Mouse (Mus musculus): ENCODE measurements around the gene Gna15. TPM values are rescaled to one million over a fixed set of nuclear protein-coding genes. Genes with fewer than 3 reads are reported as not detected.

The Gna15 gene
- polyA plus RNA-seq, 1 experiment from 2014 or later: 1.1 TPM

DNA sequence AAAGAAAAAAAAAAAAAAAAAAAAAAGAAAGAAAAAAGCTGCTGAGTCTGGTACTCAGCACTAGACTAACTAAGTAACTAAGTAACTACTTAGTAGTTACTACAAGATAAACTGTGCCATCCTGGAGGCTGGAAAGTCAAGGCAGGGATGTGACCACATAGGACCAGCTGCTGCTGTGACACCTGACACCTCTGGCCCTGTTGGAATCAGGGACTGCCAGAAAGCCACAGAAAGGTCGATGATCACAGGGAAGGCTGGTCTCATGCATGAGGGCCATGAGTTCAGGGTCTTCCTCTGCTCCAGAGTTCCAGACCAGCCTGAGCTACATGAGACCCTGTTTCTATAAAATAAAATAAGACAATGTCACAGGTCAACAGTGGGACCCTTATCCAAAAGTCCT, 33.5 kb upstream of the Gna15 start:
- Histone ChIP-seq H3K36me3 (ENCODE audit: control insufficient read depth, insufficient read depth, low read length) (no peaks in the 10 kb centered on the region; the same call in 1 of the 2 replicates), H3K27ac (ENCODE audit: low read depth, low read length) (no peak overlapping the region), H3K4me1 (ENCODE audit: control insufficient read depth, insufficient read depth, low read depth, low read length) (peaks cover 18% of the 10 kb centered on the region), H3K9ac (ENCODE audit: low read depth, low read length) (no peak overlapping the region), H3K4me3 (ENCODE audit: low read length) (no peak overlapping the region), H3K27me3 (replicated peaks; ENCODE audit: control insufficient read depth, insufficient read depth, low read length) (no peaks in the 10 kb centered on the region), H3K4me2 (ENCODE audit: low read length) (no peak overlapping the region), H3K9me3 (ENCODE audit: control insufficient read depth, low read length) (peaks cover 2% of the 10 kb centered on the region; the same call in 1 of the 2 replicates)
- ATAC-seq: no peak
- 43% methylated on average over 1 of the region's 1 CpGs for WGBS

GRCm38 (mm10) chr10:81556282-81556681, 32.3 kb upstream of the Gna15 start:
- Histone ChIP-seq H3K4me3 (ENCODE audit: low read length) (no peak overlapping the region), H3K9me3 (ENCODE audit: control insufficient read depth, low read length) (peaks cover 2% of the 10 kb centered on the region; the same call in 1 of the 2 replicates), H3K27ac (ENCODE audit: low read depth, low read length) (no peak overlapping the region), H3K36me3 (ENCODE audit: control insufficient read depth, insufficient read depth, low read length) (no peaks in the 10 kb centered on the region; the same call in 1 of the 2 replicates), H3K4me1 (ENCODE audit: control insufficient read depth, insufficient read depth, low read depth, low read length) (peaks cover 15% of the 10 kb centered on the region), H3K4me2 (ENCODE audit: low read length) (no peak overlapping the region), H3K27me3 (replicated peaks; ENCODE audit: control insufficient read depth, insufficient read depth, low read length) (no peaks in the 10 kb centered on the region), H3K9ac (ENCODE audit: low read depth, low read length) (no peak overlapping the region)
- WGBS: 80% methylated on average over 3 of the region's 3 CpGs
- no peak for ATAC-seq

- H3K4me2 ChIP-seq (ENCODE audit: low read length): no peak overlapping the region
- H3K4me1 ChIP-seq (ENCODE audit: control insufficient read depth, insufficient read depth, low read depth, low read length): peaks cover 7% of the 10 kb centered on the region
- no peaks in the 10 kb centered on the region for H3K36me3 ChIP-seq (ENCODE audit: control insufficient read depth, insufficient read depth, low read length)
- no peak overlapping the region for H3K9ac ChIP-seq (ENCODE audit: low read depth, low read length)
- peaks cover 2% of the 10 kb centered on the region; the same call in 1 of the 2 replicates for H3K9me3 ChIP-seq (ENCODE audit: control insufficient read depth, low read length)
- no peaks in the 10 kb centered on the region for H3K27me3 ChIP-seq (replicated peaks; ENCODE audit: control insufficient read depth, insufficient read depth, low read length)
- no peak overlapping the region for H3K27ac ChIP-seq (ENCODE audit: low read depth, low read length)
- no peak for ATAC-seq
- no peak overlapping the region for H3K4me3 ChIP-seq (ENCODE audit: low read length)
- WGBS: 87% methylated on average over 6 of the region's 6 CpGs
These were observed 30.1 kb upstream of the Gna15 start for GRCm38 (mm10) chr10:81553807-81554755.

- WGBS: 85% methylated on average over 5 of the region's 5 CpGs
- H3K27me3 ChIP-seq (replicated peaks; ENCODE audit: control insufficient read depth, insufficient read depth, low read length): no peaks in the 10 kb centered on the region
- H3K4me2 ChIP-seq (ENCODE audit: low read length): no peak overlapping the region
- peaks cover 2% of the 10 kb centered on the region; the same call in 1 of the 2 replicates for H3K4me1 ChIP-seq (ENCODE audit: control insufficient read depth, insufficient read depth, low read depth, low read length)
- no peak overlapping the region for H3K9ac ChIP-seq (ENCODE audit: low read depth, low read length)
- ATAC-seq: no peak
- H3K9me3 ChIP-seq (ENCODE audit: control insufficient read depth, low read length): peaks cover 2% of the 10 kb centered on the region; the same call in 1 of the 2 replicates
- no peaks in the 10 kb centered on the region for H3K36me3 ChIP-seq (ENCODE audit: control insufficient read depth, insufficient read depth, low read length)
- no peak overlapping the region for H3K4me3 ChIP-seq (ENCODE audit: low read length)
- H3K27ac ChIP-seq (ENCODE audit: low read depth, low read length): no peak overlapping the region
These were observed 29.2 kb upstream of the Gna15 start for GRCm38 (mm10) chr10:81553232-81553631.

- 7% methylated on average over 12 of the region's 12 CpGs for WGBS
- H3K4me2 ChIP-seq (ENCODE audit: low read length): peak overlapping the region; percentile 31; the same call in 1 of the 2 replicates
These were observed 27.6 kb upstream of the Gna15 start for GRCm38 (mm10) chr10:81551597-81552102.

GRCm38 (mm10) chr10:81550257-81550656, 26.2 kb upstream of the Gna15 start:
- no peak overlapping the region for H3K9ac ChIP-seq (ENCODE audit: low read depth, low read length)
- no peak for ATAC-seq
- H3K36me3 ChIP-seq (ENCODE audit: control insufficient read depth, insufficient read depth, low read length): no peaks in the 10 kb centered on the region
- WGBS: 11% methylated on average over 7 of the region's 7 CpGs
- no peak overlapping the region for H3K4me2 ChIP-seq (ENCODE audit: low read length)
- H3K27me3 ChIP-seq (replicated peaks; ENCODE audit: control insufficient read depth, insufficient read depth, low read length): no peaks in the 10 kb centered on the region
- H3K27ac ChIP-seq (ENCODE audit: low read depth, low read length): no peak overlapping the region
- H3K9me3 ChIP-seq (ENCODE audit: control insufficient read depth, low read length): peaks cover 2% of the 10 kb centered on the region; the same call in 1 of the 2 replicates
- H3K4me1 ChIP-seq (ENCODE audit: control insufficient read depth, insufficient read depth, low read depth, low read length): peaks cover 2% of the 10 kb centered on the region; the same call in 1 of the 2 replicates
- no peak overlapping the region for H3K4me3 ChIP-seq (ENCODE audit: low read length)

More at GRCm38 (mm10) chr10:81551597-81552102, 27.6 kb upstream of the Gna15 start:
- no peak overlapping the region for H3K4me3 ChIP-seq (ENCODE audit: low read length)
- peak; percentile 91 for ATAC-seq
- no peak overlapping the region for H3K27ac ChIP-seq (ENCODE audit: low read depth, low read length)
- no peaks in the 10 kb centered on the region for H3K36me3 ChIP-seq (ENCODE audit: control insufficient read depth, insufficient read depth, low read length)
- H3K9me3 ChIP-seq (ENCODE audit: control insufficient read depth, low read length): peaks cover 2% of the 10 kb centered on the region; the same call in 1 of the 2 replicates
- H3K9ac ChIP-seq (ENCODE audit: low read depth, low read length): peak overlapping the region; percentile 46; the same call in 1 of the 2 replicates
- no peaks in the 10 kb centered on the region for H3K27me3 ChIP-seq (replicated peaks; ENCODE audit: control insufficient read depth, insufficient read depth, low read length)
- peaks cover 2% of the 10 kb centered on the region; the same call in 1 of the 2 replicates for H3K4me1 ChIP-seq (ENCODE audit: control insufficient read depth, insufficient read depth, low read depth, low read length)

GRCm38 (mm10) chr10:81548944-81549343, 24.9 kb upstream of the Gna15 start:
- H3K4me3 ChIP-seq (ENCODE audit: low read length): no peak overlapping the region
- H3K4me1 ChIP-seq (ENCODE audit: control insufficient read depth, insufficient read depth, low read depth, low read length): peaks cover 3% of the 10 kb centered on the region
- peak overlapping the region; percentile 28; the same call in 1 of the 2 replicates for H3K9ac ChIP-seq (ENCODE audit: low read depth, low read length)
- ATAC-seq: no peak
- no peak overlapping the region for H3K4me2 ChIP-seq (ENCODE audit: low read length)
- H3K27me3 ChIP-seq (replicated peaks; ENCODE audit: control insufficient read depth, insufficient read depth, low read length): no peaks in the 10 kb centered on the region
- no peak overlapping the region for H3K27ac ChIP-seq (ENCODE audit: low read depth, low read length)
- peaks cover 2% of the 10 kb centered on the region; the same call in 1 of the 2 replicates for H3K9me3 ChIP-seq (ENCODE audit: control insufficient read depth, low read length)
- whole genome bisulfite sequencing: 71% methylated on average over 5 of the region's 5 CpGs
- no peaks in the 10 kb centered on the region for H3K36me3 ChIP-seq (ENCODE audit: control insufficient read depth, insufficient read depth, low read length)

DNA sequence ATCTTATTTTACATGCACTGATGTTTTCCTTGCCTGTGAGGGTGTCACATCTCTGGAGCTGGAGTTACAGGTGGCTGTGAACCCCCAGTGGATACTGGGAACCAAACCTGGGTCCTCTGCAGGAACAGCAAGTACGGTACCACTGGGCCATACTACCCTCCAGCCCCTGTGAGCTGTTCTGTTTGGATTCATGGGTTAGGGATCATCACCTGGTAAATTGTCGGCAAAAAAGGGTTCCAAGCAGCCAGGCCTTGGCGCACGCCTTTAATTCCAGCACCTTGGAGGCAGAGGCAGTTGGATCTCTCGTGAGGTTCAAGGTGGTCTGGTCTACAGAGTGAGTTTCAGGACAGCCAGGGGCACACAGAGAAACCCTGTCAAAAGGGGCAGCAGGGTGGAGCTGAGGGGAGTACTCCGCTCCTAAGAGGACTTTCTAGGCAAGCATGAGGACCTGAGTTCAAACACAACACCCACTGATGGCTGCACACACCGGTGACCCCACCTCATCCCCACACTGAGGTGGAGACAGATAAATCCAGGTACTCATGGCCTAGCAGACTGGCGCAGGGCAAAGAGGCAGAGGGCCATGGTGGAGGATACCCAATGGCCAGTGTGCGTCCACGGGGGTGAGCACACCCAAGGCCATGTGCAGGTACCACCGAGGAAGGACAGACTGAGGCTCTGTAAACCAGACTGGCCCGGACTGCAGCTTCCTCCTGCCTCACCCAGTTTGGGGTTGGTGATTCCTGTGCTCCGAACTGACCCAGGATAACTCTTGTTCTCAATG, 23.0 kb upstream of the Gna15 start:
- no peaks in the 10 kb centered on the region for H3K27me3 ChIP-seq (replicated peaks; ENCODE audit: control insufficient read depth, insufficient read depth, low read length)
- H3K4me2 ChIP-seq (ENCODE audit: low read length): no peak overlapping the region
- ATAC-seq: no peak
- H3K9me3 ChIP-seq (ENCODE audit: control insufficient read depth, low read length): no peaks in the 10 kb centered on the region
- H3K4me1 ChIP-seq (ENCODE audit: control insufficient read depth, insufficient read depth, low read depth, low read length): peaks cover 22% of the 10 kb centered on the region
- no peaks in the 10 kb centered on the region for H3K36me3 ChIP-seq (ENCODE audit: control insufficient read depth, insufficient read depth, low read length)
- H3K27ac ChIP-seq (ENCODE audit: low read depth, low read length): no peak overlapping the region
- no peak overlapping the region for H3K4me3 ChIP-seq (ENCODE audit: low read length)
- 94% methylated on average over 13 of the region's 13 CpGs for WGBS
- no peak overlapping the region for H3K9ac ChIP-seq (ENCODE audit: low read depth, low read length)

Measured in hindbrain, embryonic 16.5 days (tissue).